Mouse (Mus musculus) kidney, adult 2 months (tissue): Measurements from ENCODE around the gene Amigo1. TPM values are rescaled to one million over a fixed set of nuclear protein-coding genes. Genes with fewer than 3 reads are reported as not detected.

Experiments
- DNase-seq: peaks from one replicate; pipeline ENCODE4 v3.0.0; 2021
- H3K27ac ChIP-seq: fragments of 200-500 bp; 2 replicates; pipeline ENCODE4 v1.5.1; 2012; ENCODE audit warnings: low read depth, low read length, control low read depth, inconsistent platforms; ENCODE audit not compliant: insufficient read depth
- H3K27me3 ChIP-seq: fragments of 200-500 bp; replicated peaks from 2 replicates; pipeline ENCODE4 v1.6.1; 2012; ENCODE audit warnings: mild to moderate bottlenecking, moderate library complexity, low read length, inconsistent platforms; ENCODE audit not compliant: control insufficient read depth, insufficient read depth
- H3K36me3 ChIP-seq: fragments of 200-500 bp; 2 replicates; pipeline ENCODE4 v1.6.1; 2012; ENCODE audit warnings: mild to moderate bottlenecking, moderate library complexity, low read length, inconsistent platforms; ENCODE audit not compliant: control insufficient read depth, insufficient read depth
- H3K4me1 ChIP-seq: fragments of 200-500 bp; 2 replicates; pipeline ENCODE4 v1.6.1; 2011; ENCODE audit warnings: low read length; ENCODE audit not compliant: control insufficient read depth, insufficient read depth
- H3K4me3 ChIP-seq: fragments of 200-500 bp; 2 replicates; pipeline ENCODE4 v1.5.1; 2011; ENCODE audit warnings: mild to moderate bottlenecking, low read depth, low read length, control low read depth; ENCODE audit not compliant: insufficient read depth
- CTCF ChIP-seq: fragments of 200-500 bp; conservative IDR thresholded peaks from 2 replicates; pipeline ENCODE4 v1.5.1; 2011; ENCODE audit warnings: low read depth, mild to moderate bottlenecking, control low read depth, low read length, moderate library complexity, mixed read lengths; ENCODE audit not compliant: insufficient read depth, insufficient read length
- POLR2A ChIP-seq: fragments of 200-500 bp; IDR thresholded peaks from one replicate; pipeline ENCODE4 v1.6.1; 2011; ENCODE audit warnings: low read depth, low read length, control low read depth
- WGBS: fragments of 180-500 bp; shearing (Covaris S2); methylation state at CpG from one replicate; pipeline ENCODE4 v1.1.7; 2018; 5-methylcytosine and 5-hydroxymethylcytosine counted together
- polyA plus RNA-seq: library from polyadenylated mRNA; depleted of rRNA; stranded (reverse); fragments of >200 nt; gene quantifications from 2 replicates; pipeline ENCODE4 v1.2.3, GENCODE M21; 2012

Gene Amigo1
- polyA plus RNA-seq, 1 experiment, result 18.4 TPM

GRCm38 (mm10) chr3:108203621-108204325, 17.6 kb downstream of the Amigo1 start:
- TF ChIP-seq CTCF (peak; percentile 85), POLR2A (no peak)
- Histone ChIP-seq H3K27ac (no peak overlapping the region), H3K27me3 (no peaks in the 10 kb centered on the region), H3K4me3 (no peak overlapping the region), H3K36me3 (no peaks in the 10 kb centered on the region), H3K4me1 (no peaks in the 10 kb centered on the region)
- DNase-seq, result peak; percentile 84
- WGBS, result 82% methylated on average over 11 of the region's 11 CpGs

- no peaks in the 10 kb centered on the region for H3K36me3 ChIP-seq
- H3K4me1 ChIP-seq, result 0 out of 2 replicates have a peak, but pooled peaks cover 2% of the 10 kb centered on the region
- TF ChIP-seq POLR2A (no peak), CTCF (no peak)
- no peak overlapping the region for H3K27ac ChIP-seq
- H3K4me3 ChIP-seq, result no peak overlapping the region
- no peaks in the 10 kb centered on the region for H3K27me3 ChIP-seq
- WGBS, result 82% methylated on average over 11 of the region's 11 CpGs
- no peak for DNase-seq
Measured at GRCm38 (mm10) chr3:108204470-108204869, 18.3 kb downstream of the Amigo1 start.

GRCm38 (mm10) chr3:108205601-108206000, 19.5 kb downstream of the Amigo1 start:
- Histone ChIP-seq H3K27ac (no peak overlapping the region), H3K36me3 (no peaks in the 10 kb centered on the region)
- WGBS, result 93% methylated on average over 8 of the region's 8 CpGs

GRCm38 (mm10) chr3:108206731-108207375, 20.7 kb downstream of the Amigo1 start:
- no peak for DNase-seq
- WGBS, result 84% methylated on average over 15 of the region's 15 CpGs
- H3K4me3 ChIP-seq, result no peak overlapping the region
- H3K36me3 ChIP-seq, result no peaks in the 10 kb centered on the region
- TF ChIP-seq CTCF (no peak), POLR2A (no peak)
- H3K27ac ChIP-seq, result no peak overlapping the region
- H3K27me3 ChIP-seq, result no peaks in the 10 kb centered on the region
- H3K4me1 ChIP-seq, result peaks cover 6% of the 10 kb centered on the region; the same call in 1 of the 2 replicates

More at GRCm38 (mm10) chr3:108205601-108206000, 19.5 kb downstream of the Amigo1 start:
- TF ChIP-seq CTCF, result no peak
- no peak for TF ChIP-seq POLR2A
- no peaks in the 10 kb centered on the region for H3K27me3 ChIP-seq
- 0 out of 2 replicates have a peak, but pooled peaks cover 6% of the 10 kb centered on the region for H3K4me1 ChIP-seq
- no peak overlapping the region for H3K4me3 ChIP-seq
- DNase-seq, result no peak

GRCm38 (mm10) chr3:108209001-108209400, 22.9 kb downstream of the Amigo1 start:
- H3K36me3 ChIP-seq, result no peaks in the 10 kb centered on the region
- WGBS, result 75% methylated on average over 3 of the region's 3 CpGs
- TF ChIP-seq POLR2A (no peak), CTCF (no peak)
- no peak overlapping the region for H3K4me3 ChIP-seq
- H3K4me1 ChIP-seq, result peaks cover 6% of the 10 kb centered on the region; the same call in 1 of the 2 replicates
- no peak for DNase-seq
- H3K27ac ChIP-seq, result no peak overlapping the region
- H3K27me3 ChIP-seq, result no peaks in the 10 kb centered on the region

GRCm38 (mm10) chr3:108209536-108209935, 23.4 kb downstream of the Amigo1 start:
- no peak overlapping the region for H3K27ac ChIP-seq

More at GRCm38 (mm10) chr3:108209536-108209935, 23.4 kb downstream of the Amigo1 start:
- no peak for DNase-seq
- WGBS, result 13% methylated on average over 8 of the region's 8 CpGs
- Histone ChIP-seq H3K4me3 (peak overlapping the region; percentile 71), H3K36me3 (no peaks in the 10 kb centered on the region), H3K27me3 (no peaks in the 10 kb centered on the region), H3K4me1 (peaks cover 6% of the 10 kb centered on the region; the same call in 1 of the 2 replicates)
- no peak for TF ChIP-seq POLR2A
- TF ChIP-seq CTCF, result no peak
